Mouse (Mus musculus): Measurements from ENCODE around the gene Anln.

DNA sequence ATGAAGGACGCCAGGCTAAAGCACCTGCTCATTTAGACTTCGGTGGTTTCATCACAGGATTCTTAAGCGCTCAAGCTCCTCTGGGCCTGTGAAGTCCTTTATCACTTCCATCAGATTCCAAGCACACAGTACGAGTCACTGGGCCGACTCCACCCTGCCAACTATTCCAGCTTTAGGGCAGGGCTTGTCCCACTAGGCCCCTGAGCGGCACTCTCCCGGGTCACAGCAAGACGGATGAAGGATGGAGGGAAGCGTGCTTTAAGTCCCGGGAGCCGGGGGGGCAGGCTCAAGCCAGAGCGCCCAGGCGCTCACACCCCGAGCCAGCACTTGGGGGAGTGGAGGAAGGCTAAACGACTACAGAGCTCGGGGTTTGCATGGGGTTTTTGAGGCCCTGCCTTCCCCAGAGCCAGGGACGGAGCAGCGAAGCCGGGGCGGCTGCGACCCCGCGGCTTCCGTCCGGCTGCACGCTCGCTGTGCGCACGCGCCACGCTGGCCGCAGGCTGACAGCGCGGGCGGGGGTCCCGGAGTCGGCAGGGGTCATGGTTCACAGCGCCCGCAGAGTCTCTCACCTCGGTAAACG lies 497 bp downstream of the Anln start:
- TF ChIP-seq EP300 (IDR thresholded peaks at IDR 0.05) (no peak), CTCF (IDR thresholded peaks at IDR 0.05) (no peak)

Measured in lung, postnatal 0 days (tissue).